Mouse (Mus musculus) forebrain, embryonic 15.5 days (tissue): Measurements from ENCODE around the gene Exosc9. TPM values are rescaled to one million over a fixed set of nuclear protein-coding genes. Genes with fewer than 3 reads are reported as not detected.
A peak's percentile ranks its signal among the peaks of the same experiment; 100 is the strongest.

Experiments
- ATAC-seq: fragments of 200-750 bp; cut with Nextera tagmentation; replicated peaks from 2 replicates; pipeline ENCODE4 v1.8.0; 2017; ENCODE audit warnings: mild to moderate bottlenecking, moderate TSS enrichment, moderate library complexity
- H3K27ac ChIP-seq: fragments of 300-500 bp; sonication (generic); replicated peaks from 2 replicates; pipeline ENCODE4 v1.5.1; 2015; ENCODE audit warnings: mild to moderate bottlenecking, inconsistent platforms
- H3K27me3 ChIP-seq: fragments of 300-500 bp; sonication (generic); 2 replicates; pipeline ENCODE4 v1.6.1; 2015; ENCODE audit warnings: inconsistent platforms
- H3K36me3 ChIP-seq: fragments of 300-500 bp; sonication (generic); 2 replicates; pipeline ENCODE4 v1.6.1; 2015; ENCODE audit warnings: mild to moderate bottlenecking, inconsistent platforms
- H3K4me1 ChIP-seq: fragments of 300-500 bp; sonication (generic); 2 replicates; pipeline ENCODE4 v1.6.1; 2015; ENCODE audit warnings: inconsistent platforms
- H3K4me2 ChIP-seq: fragments of 300-500 bp; sonication (generic); replicated peaks from 2 replicates; pipeline ENCODE4 v1.6.1; 2015; ENCODE audit warnings: mild to moderate bottlenecking, inconsistent platforms
- H3K4me3 ChIP-seq: fragments of 300-500 bp; sonication (generic); 2 replicates; pipeline ENCODE4 v1.5.1; 2015; ENCODE audit warnings: mild to moderate bottlenecking, inconsistent platforms
- H3K9ac ChIP-seq: fragments of 300-500 bp; sonication (generic); replicated peaks from 2 replicates; pipeline ENCODE4 v1.6.1; 2015; ENCODE audit warnings: mild to moderate bottlenecking, inconsistent platforms
- H3K9me3 ChIP-seq: fragments of 300-500 bp; sonication (generic); 2 replicates; pipeline ENCODE4 v1.6.1; 2016; ENCODE audit warnings: inconsistent platforms
- WGBS: fragments of 180-500 bp; shearing (Covaris S2); methylation state at CpG from one replicate; pipeline ENCODE4 v1.1.7; 2015; ENCODE audit warnings: mixed read lengths; 5-methylcytosine and 5-hydroxymethylcytosine counted together
- polyA plus RNA-seq: library from polyadenylated mRNA; unstranded; fragments of >200 nt; fragmentation: Nextera tagmentation; extraction: Ambion mirVana; gene quantifications from 2 replicates; pipeline ENCODE4 v1.2.1, GENCODE M21; 2015

Gene Exosc9
- polyA plus RNA-seq, 1 experiment from 2014 or later: 86.7 TPM

DNA sequence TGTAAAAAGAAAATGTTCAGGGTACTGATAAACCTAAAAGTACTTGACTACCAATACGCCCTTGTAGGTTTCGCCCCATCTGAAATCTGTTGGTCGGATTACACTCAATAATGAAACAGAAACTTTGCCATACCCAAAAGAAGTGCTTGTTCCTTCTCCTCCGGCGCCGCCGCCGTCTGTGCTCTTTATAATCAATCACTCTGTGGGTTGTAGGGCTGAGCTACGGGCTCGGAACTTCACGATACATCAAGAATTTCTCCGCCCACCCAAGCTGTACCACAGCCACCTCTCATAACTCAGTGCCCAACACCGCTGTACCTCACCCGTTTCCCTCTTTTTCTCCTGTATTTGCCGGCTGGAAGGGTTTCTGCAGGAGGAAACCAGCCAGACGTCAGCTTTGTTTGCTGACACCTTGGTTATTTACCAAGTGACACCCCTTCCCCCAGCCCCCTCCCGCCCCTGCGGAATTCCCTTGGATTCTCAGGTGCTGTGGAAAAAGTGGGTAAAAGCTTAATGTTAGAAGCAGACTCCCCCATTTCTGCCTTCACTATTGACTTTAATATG is 20.3 kb upstream of the Exosc9 start:
- ATAC-seq: no peak
- Histone ChIP-seq H3K27me3 (no peaks in the 10 kb centered on the region), H3K9me3 (no peaks in the 10 kb centered on the region), H3K4me3 (peak overlapping the region; percentile 19), H3K4me2 (peak overlapping the region; percentile 25), H3K27ac (no peak overlapping the region), H3K4me1 (peaks cover 21% of the 10 kb centered on the region), H3K36me3 (no peaks in the 10 kb centered on the region), H3K9ac (no peak overlapping the region)
- WGBS: 21% methylated on average over 18 of the region's 18 CpGs

DNA sequence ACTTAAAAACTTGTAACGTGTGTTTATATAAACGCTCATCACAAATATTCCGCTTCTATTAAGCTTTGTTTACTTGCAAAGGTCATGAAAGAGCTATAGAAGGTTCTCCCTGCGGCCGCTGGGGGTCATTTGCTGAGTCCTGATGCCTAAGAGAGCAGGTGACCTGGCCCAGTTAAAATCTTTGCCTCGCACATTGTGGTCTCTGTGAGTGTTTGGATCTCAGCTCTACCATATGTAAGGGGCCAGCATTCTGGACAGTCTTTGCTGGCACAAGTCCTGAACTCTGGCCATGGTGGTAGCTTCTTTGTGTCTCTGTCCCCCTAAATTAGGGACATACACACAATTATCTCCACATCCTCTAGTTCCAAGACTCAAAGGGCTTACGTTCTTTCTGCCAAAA is 19.7 kb upstream of the Exosc9 start:
- H3K4me3 ChIP-seq: no peak overlapping the region
- H3K9me3 ChIP-seq: no peaks in the 10 kb centered on the region
- no peak overlapping the region for H3K27ac ChIP-seq
- no peaks in the 10 kb centered on the region for H3K27me3 ChIP-seq
- 40% methylated on average over 7 of the region's 7 CpGs for WGBS
- H3K4me2 ChIP-seq: no peak overlapping the region
- H3K4me1 ChIP-seq: peaks cover 21% of the 10 kb centered on the region
- no peaks in the 10 kb centered on the region for H3K36me3 ChIP-seq
- H3K9ac ChIP-seq: no peak overlapping the region
- no peak for ATAC-seq

DNA sequence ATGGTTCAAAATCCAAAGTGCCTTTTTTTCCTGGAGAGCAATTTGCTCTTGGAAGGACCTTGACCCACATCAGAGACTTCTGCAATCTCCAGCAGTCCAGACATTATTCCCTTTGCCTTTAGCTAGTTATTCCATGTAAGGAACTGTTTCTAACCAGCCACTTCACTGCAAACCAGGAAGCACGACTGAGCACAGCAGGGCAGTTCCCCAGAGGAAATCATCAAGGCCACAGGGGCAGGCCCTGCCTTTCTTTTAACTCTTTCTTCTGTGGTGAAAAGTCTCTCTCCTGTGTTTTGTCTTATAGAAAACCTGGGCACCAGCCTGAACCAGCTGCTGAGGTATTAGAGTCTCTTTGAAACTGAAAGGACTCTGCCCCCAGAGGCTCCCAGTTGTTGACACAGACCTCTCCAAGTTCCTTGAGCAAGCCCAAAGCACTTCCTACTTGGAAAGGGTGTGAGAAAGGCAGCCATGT is 19.2 kb upstream of the Exosc9 start:
- no peak overlapping the region for H3K27ac ChIP-seq
- H3K4me3 ChIP-seq: no peak overlapping the region
- no peaks in the 10 kb centered on the region for H3K27me3 ChIP-seq
- H3K4me2 ChIP-seq: no peak overlapping the region
- WGBS: 0% methylated on average over 1 of the region's 1 CpGs
- no peak for ATAC-seq
- H3K4me1 ChIP-seq: peaks cover 21% of the 10 kb centered on the region
- no peaks in the 10 kb centered on the region for H3K9me3 ChIP-seq
- H3K36me3 ChIP-seq: no peaks in the 10 kb centered on the region
- H3K9ac ChIP-seq: no peak overlapping the region

DNA sequence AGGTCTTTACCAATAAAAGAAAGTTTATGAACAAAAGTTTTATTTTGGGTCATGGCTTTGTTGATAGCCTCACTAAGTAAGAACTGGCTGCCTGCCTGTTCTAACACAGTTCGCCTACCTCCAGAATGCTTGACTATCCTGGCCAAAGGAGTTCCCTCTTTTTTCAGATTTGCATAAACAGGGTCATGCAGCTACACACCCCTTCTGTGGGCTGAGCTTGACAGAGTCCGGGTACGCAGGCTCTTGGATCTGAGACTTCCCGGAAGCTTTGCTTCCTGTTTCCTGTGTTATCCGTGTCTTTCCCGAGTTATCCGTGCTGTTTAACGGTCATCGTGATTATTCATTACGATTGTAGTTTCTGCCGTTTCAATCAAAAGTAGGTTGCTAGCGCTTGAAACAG is 16.4 kb upstream of the Exosc9 start:
- Histone ChIP-seq H3K9me3 (no peaks in the 10 kb centered on the region), H3K9ac (no peak overlapping the region), H3K27ac (no peak overlapping the region), H3K4me3 (no peak overlapping the region), H3K27me3 (no peaks in the 10 kb centered on the region), H3K4me2 (no peak overlapping the region), H3K4me1 (peaks cover 12% of the 10 kb centered on the region), H3K36me3 (no peaks in the 10 kb centered on the region)
- 91% methylated on average over 12 of the region's 12 CpGs for WGBS
- ATAC-seq: no peak

DNA sequence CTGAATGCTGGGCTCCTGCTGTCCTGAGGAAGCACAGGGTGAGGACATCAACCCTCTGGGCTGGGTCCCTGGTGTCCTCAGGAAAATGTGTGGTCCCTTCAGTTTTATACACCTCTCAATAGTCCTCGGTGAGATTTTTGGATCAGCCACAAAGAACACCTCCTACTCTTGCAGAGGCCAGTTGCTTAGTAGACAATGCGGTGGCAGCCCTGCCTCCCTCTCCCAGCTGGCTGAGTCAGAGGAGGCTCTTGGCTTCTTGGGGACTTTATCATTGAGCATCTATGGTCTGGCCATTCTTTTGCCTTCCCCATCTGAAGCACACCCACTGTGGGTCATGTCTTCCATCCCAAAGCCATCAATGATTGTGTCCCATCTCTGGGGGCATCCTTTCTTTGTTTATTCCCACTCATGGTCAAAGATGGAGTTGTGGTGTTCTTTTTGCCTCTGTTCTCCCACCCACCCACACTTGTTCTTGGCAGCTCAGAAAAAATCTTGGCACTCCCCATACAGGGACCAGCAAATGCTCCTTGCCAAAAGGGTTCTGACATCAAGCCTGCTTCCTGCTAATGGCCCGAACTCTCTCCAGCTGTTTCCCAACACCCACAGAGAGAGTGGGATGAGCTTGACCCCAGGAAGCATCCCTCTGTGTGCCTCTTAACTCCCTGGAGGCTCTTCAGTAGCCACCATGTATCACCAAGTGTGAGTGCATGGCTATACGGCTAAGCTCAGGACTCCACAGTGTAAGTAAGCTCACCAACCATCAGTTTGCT is 14.5 kb upstream of the Exosc9 start:
- no peak overlapping the region for H3K4me2 ChIP-seq
- H3K27me3 ChIP-seq: no peaks in the 10 kb centered on the region
- H3K4me3 ChIP-seq: no peak overlapping the region
- no peak overlapping the region for H3K9ac ChIP-seq
- WGBS: 88% methylated on average over 4 of the region's 4 CpGs
- no peak overlapping the region for H3K27ac ChIP-seq
- no peaks in the 10 kb centered on the region for H3K36me3 ChIP-seq
- H3K4me1 ChIP-seq: no peaks in the 10 kb centered on the region
- H3K9me3 ChIP-seq: no peaks in the 10 kb centered on the region
- ATAC-seq: no peak

DNA sequence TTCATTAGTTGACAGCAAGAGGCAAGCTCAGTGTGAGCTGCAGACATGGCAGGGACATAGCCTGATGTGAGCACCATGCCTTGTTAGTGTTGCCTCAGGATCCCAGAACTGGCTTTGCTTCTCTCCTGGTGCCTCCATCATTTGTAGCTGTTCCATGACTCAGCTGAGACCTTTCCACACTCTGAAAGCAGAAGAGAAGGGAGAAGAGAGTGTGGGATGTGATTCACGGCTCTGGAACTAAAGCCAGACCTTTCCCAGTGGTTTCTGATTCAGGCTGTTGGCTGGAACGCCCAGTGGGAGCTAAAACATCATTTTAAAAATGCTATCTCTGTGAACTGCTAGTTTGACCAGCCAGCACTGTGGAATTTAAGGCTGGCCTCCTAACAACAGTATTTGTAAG is 11.7 kb upstream of the Exosc9 start:
- Histone ChIP-seq H3K4me2 (no peak overlapping the region), H3K27me3 (no peaks in the 10 kb centered on the region), H3K9ac (no peak overlapping the region), H3K36me3 (no peaks in the 10 kb centered on the region), H3K4me3 (no peak overlapping the region), H3K4me1 (no peaks in the 10 kb centered on the region), H3K27ac (no peak overlapping the region), H3K9me3 (no peaks in the 10 kb centered on the region)
- no peak for ATAC-seq
- WGBS: 68% methylated on average over 2 of the region's 2 CpGs

DNA sequence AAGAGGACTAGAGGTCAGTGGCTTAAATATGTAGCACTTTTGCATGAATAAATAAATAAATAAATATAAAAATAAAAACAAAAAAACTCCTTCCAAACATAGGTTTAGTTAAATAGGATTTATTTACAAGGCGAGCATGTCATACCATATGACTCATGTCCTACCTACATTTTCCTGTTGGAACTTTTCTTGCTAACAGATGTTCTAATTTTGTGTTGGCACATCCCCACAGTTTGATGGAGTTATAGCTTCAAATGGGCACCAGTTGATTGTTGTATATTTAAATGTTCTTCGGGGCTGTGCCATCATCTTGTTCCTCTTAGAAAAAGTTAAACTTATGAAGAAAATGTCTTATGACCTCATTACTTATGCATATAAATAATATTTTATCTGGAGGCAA is 11.0 kb upstream of the Exosc9 start:
- Histone ChIP-seq H3K36me3 (no peaks in the 10 kb centered on the region), H3K4me2 (no peak overlapping the region), H3K9ac (no peak overlapping the region), H3K9me3 (no peaks in the 10 kb centered on the region), H3K27ac (no peak overlapping the region), H3K27me3 (no peaks in the 10 kb centered on the region), H3K4me1 (no peaks in the 10 kb centered on the region), H3K4me3 (no peak overlapping the region)
- WGBS: 91% methylated on average over 2 of the region's 2 CpGs
- no peak for ATAC-seq

DNA sequence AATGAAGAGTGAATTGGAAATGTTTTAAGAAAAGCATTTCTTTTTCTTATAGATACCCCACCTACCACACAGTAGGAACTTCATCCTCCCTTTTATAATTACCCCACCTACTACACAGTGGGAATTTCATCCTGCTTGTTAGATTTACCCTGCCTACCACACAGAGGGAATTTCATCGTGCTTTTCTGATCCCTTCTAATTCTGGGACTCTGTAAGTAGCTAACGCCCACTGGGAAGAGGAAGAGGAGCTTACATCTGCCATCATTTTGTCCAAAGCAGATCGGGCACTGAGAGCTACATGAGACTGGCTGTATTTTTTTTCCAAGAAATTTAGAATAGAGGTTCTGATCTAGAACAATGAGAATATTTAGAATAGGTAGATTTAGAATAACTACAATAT is 7.4 kb upstream of the Exosc9 start:
- no peak overlapping the region for H3K4me3 ChIP-seq
- no peaks in the 10 kb centered on the region for H3K9me3 ChIP-seq
- WGBS: 71% methylated on average over 3 of the region's 3 CpGs
- no peak overlapping the region for H3K27ac ChIP-seq
- no peaks in the 10 kb centered on the region for H3K36me3 ChIP-seq
- no peak for ATAC-seq
- no peak overlapping the region for H3K4me2 ChIP-seq
- H3K27me3 ChIP-seq: no peaks in the 10 kb centered on the region
- H3K9ac ChIP-seq: no peak overlapping the region
- no peaks in the 10 kb centered on the region for H3K4me1 ChIP-seq

DNA sequence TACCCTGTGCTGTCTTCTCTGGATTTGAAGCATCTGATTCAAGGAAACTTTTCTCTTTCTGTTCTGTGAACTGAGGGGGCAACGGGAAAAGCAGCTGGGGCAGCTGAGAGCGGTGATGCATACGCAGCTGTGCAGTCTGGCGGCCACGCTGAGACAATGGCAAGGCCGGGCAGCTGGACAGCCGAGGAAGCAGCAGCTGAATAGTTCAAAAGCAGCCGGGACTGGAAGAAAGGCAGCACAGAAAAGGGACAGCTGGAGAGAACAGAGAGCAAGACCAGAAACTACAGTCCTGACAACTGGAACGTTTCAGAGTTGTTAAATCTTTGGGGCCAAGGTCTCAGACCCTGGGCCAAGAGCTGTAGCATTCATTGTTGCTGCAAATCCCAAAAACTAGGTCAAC is 1.1 kb upstream of the Exosc9 start:
- WGBS: 6% methylated on average over 9 of the region's 9 CpGs
- Histone ChIP-seq H3K9me3 (no peaks in the 10 kb centered on the region), H3K4me1 (peaks cover 19% of the 10 kb centered on the region), H3K36me3 (peaks cover 25% of the 10 kb centered on the region), H3K4me3 (peak overlapping the region; percentile 71), H3K9ac (0 out of 2 replicates have a peak overlapping the region, but pooled peaks have one; percentile 60), H3K27me3 (no peaks in the 10 kb centered on the region), H3K4me2 (peak overlapping the region; percentile 71), H3K27ac (peak overlapping the region; percentile 68; the same call in 1 of the 2 replicates)
- ATAC-seq: peak; percentile 32

DNA sequence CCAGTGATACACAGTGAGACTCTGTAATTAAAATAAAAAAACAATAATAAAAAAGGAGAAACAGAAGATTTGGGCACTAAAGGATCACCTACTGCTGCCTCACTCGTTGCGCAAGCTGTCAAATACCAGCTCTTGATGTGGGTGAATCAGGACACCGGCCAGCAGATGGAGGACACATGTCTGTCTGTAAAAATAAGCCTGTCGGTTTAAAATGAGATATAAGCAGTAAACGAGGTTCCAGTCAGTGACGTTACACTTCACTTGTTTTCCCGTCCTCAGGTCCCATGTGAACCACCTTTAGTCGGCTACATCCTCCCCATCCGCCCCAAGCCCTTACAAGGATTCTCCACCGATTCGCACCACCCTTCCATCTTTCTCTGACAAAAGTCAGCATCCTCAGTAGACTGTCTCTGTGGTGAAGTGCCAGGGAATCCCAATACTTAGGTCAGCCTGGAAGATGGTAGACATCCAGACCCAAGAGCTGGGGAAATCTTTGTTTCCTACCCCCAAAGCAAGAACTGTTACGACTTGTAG is 488 bp upstream of the Exosc9 start:
- no peaks in the 10 kb centered on the region for H3K9me3 ChIP-seq
- H3K4me3 ChIP-seq: peak overlapping the region; percentile 71
- WGBS: 12% methylated on average over 12 of the region's 12 CpGs
- peak overlapping the region; percentile 71 for H3K4me2 ChIP-seq
- peak; percentile 75; the same call in 1 of the 2 replicates for ATAC-seq
- H3K27me3 ChIP-seq: no peaks in the 10 kb centered on the region
- peak overlapping the region; percentile 68 for H3K27ac ChIP-seq
- peaks cover 30% of the 10 kb centered on the region for H3K36me3 ChIP-seq
- peaks cover 19% of the 10 kb centered on the region for H3K4me1 ChIP-seq
- H3K9ac ChIP-seq: peak overlapping the region; percentile 60

DNA sequence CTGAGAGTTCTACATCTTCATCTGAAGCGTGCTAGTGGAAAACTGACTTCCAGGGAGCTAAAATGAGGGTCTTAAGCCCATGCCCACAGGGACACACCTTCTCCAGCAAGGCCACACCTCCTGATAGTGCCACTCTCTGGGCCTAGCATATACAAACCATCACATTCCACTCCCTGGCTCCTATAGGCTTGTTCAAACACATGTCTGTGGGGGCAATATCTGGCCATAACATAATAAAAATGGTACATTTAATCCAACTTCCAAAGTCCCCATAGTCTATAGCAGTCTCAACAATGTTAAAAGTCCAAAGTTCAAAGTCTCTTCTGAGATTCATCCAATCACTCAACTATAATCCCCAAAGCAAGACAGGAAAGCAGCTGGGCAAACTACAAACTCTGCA is 5.2 kb downstream of the Exosc9 start:
- H3K36me3 ChIP-seq: peaks cover 79% of the 10 kb centered on the region
- no peak for ATAC-seq

DNA sequence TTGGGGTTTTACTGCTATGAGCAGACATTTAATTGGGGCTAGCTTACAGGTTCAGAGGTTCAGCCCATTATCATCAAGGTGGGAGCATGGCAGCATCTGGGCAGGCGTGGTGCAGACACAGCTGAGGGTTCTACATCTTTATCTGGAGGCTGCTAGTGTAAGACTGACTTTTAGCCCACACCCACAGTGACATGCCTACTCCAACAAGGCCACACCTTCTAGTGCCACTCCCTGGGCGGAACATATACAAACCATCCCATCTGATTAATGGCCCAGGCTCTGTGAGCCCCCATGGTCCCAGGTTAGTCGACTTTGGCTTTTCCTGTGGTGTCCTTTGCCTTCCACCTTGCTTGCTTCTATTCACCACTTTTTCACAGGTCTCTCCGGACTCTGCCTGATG is 7.2 kb downstream of the Exosc9 start:
- no peak overlapping the region for H3K9ac ChIP-seq
- no peaks in the 10 kb centered on the region for H3K9me3 ChIP-seq
- no peaks in the 10 kb centered on the region for H3K4me1 ChIP-seq
- no peak for ATAC-seq
- no peak overlapping the region for H3K4me3 ChIP-seq
- no peak overlapping the region for H3K4me2 ChIP-seq
- no peaks in the 10 kb centered on the region for H3K27me3 ChIP-seq
- H3K27ac ChIP-seq: no peak overlapping the region
- H3K36me3 ChIP-seq: peaks cover 91% of the 10 kb centered on the region
- 86% methylated on average over 4 of the region's 4 CpGs for WGBS

More for the DNA sequence above, 5.2 kb downstream of the Exosc9 start:
- WGBS: 96% methylated on average over 1 of the region's 1 CpGs
- no peak overlapping the region for H3K9ac ChIP-seq
- no peaks in the 10 kb centered on the region for H3K9me3 ChIP-seq
- no peak overlapping the region for H3K4me2 ChIP-seq
- H3K4me3 ChIP-seq: no peak overlapping the region
- peaks cover 10% of the 10 kb centered on the region for H3K4me1 ChIP-seq
- no peaks in the 10 kb centered on the region for H3K27me3 ChIP-seq
- H3K27ac ChIP-seq: no peak overlapping the region
